Mouse (Mus musculus) ovary, postnatal 14 days (tissue): ENCODE measurements around the gene BC025446.
"Not testable (repeated sequence)": the region's sequence is repeated elsewhere in the genome, so short reads cannot be mapped to it uniquely, and the experiment has no call there.

ENCODE experiments used
- DNase-seq: peaks from one replicate; pipeline ENCODE4 v3.0.0; 2022; ENCODE audit warnings: low spot score

Gene BC025446

GRCm38 (mm10) chr15:75215778-75216691, at the start of gene BC025446:
TSS of gene BC025446 (plus strand) at chr15:75216376.
- DNase-seq = no peak

DNA sequence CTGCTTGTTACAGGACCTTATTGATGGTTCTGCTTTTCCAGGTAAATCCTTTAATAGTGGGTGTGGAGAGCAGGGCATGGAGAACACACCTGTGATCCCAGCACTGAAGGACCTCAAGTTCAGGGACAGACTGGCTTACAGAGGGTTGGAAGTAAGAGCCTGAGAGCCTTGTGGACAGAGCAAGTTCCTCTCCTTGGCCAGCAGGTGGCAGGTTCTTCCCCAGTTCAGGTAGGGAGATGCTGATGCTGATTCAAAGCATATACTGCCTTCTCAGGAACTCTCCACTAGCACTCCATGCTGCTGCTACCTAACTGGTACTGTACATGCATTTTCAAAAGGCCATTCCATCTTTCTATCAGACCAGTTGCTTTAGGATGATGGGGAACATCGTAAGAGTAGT, 40.7 kb upstream of the BC025446 start:
- DNase-seq = no peak

DNA sequence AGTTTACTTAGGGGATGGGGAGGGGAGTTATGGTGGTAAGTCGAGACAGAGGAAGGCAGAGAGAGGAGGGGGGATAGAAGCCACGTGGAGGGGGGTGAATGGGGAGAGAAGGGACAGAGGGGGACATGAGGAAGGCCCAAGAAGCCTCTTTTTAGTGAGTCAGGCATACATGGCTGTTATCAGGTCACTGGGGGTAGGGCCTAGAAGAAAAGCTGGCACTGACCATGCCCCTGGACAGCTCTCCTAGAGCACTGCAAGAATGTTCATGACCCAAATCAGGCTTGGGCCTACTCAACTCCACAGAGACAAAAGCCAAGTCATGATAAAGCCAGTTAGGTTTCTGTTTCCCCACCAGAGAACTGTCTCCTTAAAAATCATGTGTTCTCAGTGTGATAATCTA, 29.9 kb upstream of the BC025446 start:
- no peak for DNase-seq

DNA sequence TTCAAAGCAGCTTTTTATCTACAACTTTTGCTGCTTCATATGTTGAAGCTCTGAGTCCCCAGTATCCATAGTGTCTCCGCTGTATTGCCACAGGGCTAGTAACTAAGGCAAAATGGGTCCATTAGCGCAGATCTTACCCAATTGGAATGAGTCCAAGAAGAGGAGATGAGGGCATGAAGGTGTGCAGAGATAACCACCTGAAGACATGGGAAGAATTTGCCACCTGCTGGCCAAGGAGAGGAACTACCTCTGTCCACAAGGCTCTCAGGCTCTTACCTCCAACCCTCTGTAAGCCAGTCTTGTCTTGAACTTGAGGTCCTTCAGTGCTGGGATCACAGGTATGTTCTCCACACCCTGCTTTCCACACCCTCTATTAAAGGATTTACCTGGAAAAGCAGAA, 27.1 kb upstream of the BC025446 start:
- DNase-seq = no peak

- DNase-seq = not testable (repeated sequence)
Observed at GRCm38 (mm10) chr15:75190560-75190959, 25.6 kb upstream of the BC025446 start.

- DNase-seq = no peak
Observed at GRCm38 (mm10) chr15:75216831-75217230, 655 bp downstream of the BC025446 start.

DNA sequence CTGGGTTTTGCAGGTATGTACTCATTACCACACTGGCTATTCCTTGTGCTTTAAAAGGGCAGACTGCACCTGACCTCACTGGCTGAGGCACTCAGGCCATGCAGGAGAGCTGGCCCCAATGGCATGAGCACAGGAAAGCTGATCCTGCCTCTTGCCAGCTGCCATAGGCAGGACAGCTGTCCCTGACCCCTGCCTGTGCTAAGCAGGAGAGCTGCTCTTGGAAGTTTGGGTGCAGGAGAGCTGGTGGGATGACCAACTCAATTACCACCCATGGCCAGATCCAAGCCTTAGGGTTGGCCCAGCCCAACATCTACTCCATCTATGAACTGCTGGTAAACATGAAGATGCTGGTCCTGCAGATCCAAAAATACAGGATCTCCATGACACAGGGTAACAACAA, 5.8 kb downstream of the BC025446 start:
- DNase-seq = no peak

DNA sequence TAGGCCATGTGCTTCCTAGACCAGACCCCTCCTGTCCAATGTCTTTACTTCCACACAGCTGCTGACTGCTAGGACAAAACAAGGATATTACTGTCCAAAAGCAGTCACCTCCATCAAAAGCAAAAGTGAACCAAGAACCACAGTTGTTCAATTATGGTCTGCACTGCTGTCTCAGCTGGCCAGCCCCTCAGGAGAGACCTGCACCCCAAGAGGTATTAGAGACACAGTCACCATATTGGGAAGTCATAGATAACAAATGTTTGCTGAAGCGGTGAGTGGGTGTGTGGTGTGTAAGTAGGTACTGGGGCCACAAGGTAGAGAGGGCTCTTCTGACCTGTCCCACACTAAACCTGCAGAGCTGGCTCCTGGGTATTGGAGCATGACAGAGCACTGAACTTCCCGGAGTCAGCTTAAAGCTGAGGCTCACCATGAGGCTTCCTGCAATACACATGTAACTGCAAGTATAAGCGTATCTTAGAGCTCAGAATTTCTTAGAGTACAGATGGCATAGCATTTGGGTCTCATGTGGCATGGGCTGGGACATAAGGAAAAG, 21.6 kb downstream of the BC025446 start:
- DNase-seq = no peak

DNA sequence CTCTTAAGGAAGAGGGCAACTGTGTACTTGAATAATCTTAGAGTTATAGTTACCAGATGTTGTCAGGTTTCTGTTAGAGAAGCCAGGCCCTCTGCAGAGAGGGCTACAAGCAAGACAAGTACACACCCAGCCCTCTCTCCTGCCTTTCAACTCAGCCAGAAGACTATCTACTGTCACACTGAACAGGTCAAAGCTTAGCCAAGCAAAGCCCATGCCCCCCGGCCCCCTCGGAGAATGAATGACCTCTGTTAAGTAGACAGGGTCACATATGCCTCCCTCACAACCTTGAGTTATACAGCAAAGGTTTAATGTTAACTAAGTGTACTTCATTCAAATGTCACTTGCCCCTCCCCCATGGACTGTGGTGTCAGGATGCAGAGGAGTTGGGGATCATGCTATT, 24.4 kb downstream of the BC025446 start:
- DNase-seq = no peak

DNA sequence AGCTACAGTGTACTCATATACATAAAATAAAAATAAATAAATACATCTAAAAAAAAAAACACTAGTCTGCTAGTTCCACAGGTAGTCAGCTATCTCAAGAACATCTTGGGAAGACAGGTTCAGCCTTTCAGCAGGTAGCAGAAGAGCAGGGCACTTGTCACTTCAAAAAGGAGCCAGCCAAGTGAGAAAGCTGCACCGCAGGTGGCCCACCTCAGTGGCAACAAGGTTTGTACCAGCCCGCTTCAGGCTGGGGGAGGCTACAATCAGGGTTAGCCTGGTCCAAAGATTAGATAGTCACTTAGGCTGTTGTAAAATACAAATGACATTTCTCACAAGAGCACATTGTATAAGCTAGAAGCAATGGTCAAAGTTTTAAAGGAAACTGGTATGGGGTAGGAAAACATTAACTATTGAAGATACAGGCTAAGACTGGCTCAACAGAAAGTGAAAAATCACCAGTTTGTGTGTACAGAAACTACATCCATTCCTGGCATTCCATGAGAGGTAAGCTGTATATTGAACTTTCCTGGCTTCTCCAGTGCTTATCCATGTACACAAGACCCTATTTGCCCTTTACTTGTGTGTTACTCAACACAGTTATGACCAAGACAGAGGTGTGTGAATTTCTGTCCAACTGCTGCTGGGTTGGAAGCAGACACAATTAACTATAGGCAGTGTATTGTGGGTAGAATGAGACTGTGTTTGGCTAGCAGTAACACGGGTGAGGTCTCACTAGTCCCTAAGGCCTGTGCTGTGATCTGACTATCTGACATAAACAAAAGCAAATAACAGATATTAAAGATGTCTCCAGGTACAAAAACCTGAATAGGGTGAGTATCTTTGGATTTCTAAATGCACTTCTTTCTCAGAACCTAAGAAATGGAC, 26.8 kb downstream of the BC025446 start:
- no peak for DNase-seq

DNA sequence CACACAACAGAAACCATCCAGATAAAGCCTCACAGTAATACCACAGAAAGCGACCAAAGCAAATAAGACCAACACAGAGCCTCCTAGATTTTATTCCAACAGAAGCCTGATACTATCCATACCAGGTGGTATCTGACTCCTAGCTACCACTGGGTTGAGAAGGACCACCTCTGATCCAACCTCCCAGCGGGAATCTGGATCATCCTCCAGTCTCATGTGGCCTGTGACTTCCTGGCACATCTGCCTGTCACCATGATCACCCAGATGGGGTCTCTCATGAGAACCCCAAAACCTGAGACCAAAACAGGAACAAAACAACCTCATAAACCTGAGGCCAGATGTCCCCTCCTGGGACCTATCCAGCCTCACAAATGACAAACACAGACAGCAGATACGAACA, 38.5 kb downstream of the BC025446 start:
- no peak for DNase-seq

DNA sequence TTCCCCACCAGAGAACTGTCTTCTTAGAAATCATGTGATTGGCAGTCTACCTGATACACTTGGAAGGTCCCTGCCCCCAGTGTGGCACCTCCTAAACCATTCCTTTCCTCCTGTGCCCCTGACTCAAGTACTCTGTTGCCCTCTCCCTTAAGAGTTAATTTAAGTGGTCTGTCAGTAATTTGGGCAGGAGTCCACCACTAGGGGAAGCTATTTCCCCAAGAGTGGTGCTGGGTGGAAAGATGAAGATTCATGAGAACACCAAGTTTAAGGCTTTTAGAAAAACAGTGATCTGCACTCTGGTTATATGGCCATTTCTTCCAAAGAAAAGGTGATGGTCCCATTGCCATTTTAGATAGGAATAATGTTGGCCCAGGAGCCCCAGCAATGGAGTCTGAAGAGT, 49.7 kb downstream of the BC025446 start:
- no peak for DNase-seq

DNA sequence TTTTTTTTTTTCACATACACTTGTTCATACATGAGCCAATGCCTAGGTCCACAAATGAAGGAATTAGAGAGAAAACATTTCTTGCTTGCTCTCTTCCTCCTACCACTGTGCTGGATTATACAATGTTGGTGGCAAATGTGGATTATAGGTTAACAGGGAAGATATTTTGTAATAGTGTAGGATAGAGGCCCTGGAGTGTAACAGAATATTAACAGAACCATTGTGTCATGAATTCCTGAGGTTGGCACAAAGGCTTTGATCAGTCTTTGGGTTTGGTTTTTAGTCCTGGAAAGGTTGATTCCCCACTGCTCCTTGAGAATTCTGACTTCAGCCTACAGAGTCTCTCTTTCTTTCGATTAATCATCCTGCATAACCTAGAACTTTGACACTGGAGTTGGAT, 50.5 kb downstream of the BC025446 start:
- DNase-seq = no peak

DNA sequence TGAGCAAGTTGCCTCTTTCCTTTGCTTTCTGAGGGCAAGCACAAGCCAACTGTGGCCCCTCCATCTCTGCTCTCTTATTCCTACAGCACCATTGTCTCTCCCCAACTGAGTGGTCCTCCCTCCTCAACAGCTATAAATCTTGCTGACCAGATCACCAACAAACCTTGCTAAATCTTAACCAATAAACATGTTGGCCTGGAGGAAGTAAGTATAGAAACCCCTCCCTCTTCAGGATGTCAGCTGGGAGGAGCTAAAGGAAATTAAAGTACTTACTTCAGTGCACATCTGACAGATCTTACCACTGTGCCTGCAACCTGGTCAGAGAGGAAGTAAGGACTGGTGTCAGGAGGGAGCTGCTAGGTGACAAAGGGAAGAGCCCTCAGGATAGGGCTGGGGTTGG, 51.9 kb downstream of the BC025446 start, which contains the start of gene Ly6f:
TSS of gene Ly6f (plus strand) at position 301 of the 400 bp plus-strand sequence.
- no peak for DNase-seq

GRCm38 (mm10) chr15:75268916-75269829, 53.0 kb downstream of the BC025446 start:
- DNase-seq = no peak

- DNase-seq = no peak
Observed at GRCm38 (mm10) chr15:75270169-75270568, 54.0 kb downstream of the BC025446 start.

DNA sequence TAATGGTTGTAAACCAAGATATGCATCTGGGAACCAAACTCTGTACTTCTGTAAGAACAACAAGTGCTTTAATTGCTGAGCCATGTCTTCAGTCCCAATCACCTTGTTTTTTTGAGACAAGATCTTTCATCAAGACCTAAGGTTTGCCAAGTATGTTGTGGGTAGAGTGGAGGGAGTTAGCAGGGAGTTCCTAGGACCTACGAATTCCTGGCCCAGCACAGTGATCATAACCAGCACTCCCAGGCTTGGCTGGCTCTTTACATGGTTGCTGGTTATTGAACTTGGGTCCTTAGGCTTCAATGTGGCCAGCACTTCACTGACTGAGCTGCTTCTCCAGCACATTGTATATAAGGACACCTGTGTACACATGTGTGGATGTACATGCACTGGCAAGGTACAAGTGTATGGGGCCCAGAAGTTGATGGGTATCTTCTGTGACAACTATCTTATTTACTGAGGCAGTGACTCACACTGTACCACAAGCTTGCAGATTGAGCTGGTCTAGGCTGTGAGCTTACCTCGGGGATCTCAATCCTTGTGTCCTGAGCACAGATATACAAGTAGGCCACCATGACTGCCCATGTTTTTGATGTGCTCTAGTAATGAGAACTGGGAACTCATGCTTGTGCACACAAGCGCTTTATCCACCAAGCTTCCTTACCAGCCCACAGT, 54.7 kb downstream of the BC025446 start:
- DNase-seq = no peak

- no peak for DNase-seq
Observed at GRCm38 (mm10) chr15:75271426-75271825, 55.2 kb downstream of the BC025446 start.

DNA sequence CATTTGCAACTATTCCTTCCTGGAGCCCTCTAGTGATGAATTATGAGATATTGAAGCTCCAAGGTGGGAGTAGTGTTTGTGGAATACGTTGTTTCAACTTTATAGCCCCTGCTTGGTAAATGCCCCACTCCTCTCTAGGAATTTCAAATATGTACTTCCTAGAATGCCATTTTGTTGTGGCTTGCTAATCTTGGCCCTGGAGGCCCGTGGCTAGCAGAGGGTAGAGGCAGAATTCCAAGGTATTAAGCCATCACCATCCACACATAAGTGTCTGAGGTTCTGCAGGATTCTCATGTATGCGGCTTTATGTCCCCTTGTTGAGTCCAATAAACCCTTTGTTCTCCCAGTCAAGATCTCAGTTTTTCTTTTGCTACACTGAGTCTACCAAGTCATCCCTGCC, 55.7 kb downstream of the BC025446 start:
- no peak for DNase-seq
